Comparison of ENCODE assay signal across 10 mouse cellular contexts in the genomic region with DNA sequence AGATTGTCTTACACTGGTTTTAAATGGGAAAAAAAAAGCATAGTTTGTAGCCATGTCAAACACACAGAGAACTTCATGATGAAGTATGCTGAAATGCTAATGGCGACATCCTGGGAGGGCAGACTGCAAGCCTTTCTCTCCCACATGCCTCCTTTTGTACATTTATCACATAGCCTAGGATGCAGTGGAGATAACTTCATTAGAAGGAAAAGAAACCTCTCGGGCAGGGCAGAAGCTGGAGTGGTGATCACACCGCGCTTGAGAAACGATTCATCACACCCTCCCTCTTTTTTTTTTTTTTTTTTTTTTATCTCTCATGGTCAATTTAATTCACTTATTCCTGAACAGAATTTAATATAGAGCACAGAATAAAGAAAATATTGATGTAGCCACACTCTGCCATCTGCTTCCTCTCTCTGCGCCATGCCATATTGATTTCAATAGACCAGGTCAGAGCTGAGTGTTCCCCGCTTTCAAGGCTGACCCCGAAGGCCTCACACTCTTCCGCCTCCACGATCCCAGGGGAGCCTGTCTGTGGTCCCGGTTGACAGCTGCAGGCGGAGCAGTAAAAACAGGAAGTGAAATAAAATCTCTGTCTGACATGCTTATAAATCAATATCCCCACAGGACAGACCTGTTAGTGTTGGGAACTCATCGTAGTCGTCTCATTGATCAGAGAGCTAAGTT. TPM values are rescaled to one million over a fixed set of nuclear protein-coding genes. Genes with fewer than 3 reads are reported as not detected.
A peak's percentile ranks its signal among the peaks of the same experiment; 100 is the strongest.
DNase-seq lines count a peak whose midpoint lies in the region; ATAC-seq and TF ChIP-seq lines count a peak whose summit lies in the region.
"Had no signal": no experiment of that assay in that cellular context is flagged by ENCODE, and none has a peak within 500 bp of the region (broad histone marks: within the 10 kb centered on the region; RNA-seq: fewer than 3 reads in every experiment).

No protein-coding gene starts in this region.

- intact Hi-C loops in heart, postnatal 14 days (cut with DNase I), result no loop called here

- H3K9me3 ChIP-seq in liver, postnatal 0 days (ENCODE audit: low read length), result no peaks in the 10 kb centered on the region
- no peaks in the 10 kb centered on the region for H3K9me3 ChIP-seq in liver, embryonic 12.5 days (replicated peaks)
- H3K9me3 ChIP-seq: G1E; liver, embryonic 15.5 days had no signal

- H3K4me2 ChIP-seq in liver, postnatal 0 days (ENCODE audit: low read depth, low read length), result no peak overlapping the region
- no peak overlapping the region for H3K4me2 ChIP-seq in liver, embryonic 12.5 days
- H3K4me2 ChIP-seq: liver, embryonic 15.5 days had no signal

- no peak overlapping the region for H3K27ac ChIP-seq in liver, postnatal 0 days (ENCODE audit: low read depth)
- no peak overlapping the region for H3K27ac ChIP-seq in liver, embryonic 12.5 days
- H3K27ac ChIP-seq: liver, embryonic 15.5 days had no signal

- no peak for TF ChIP-seq CTCF in liver, postnatal 0 days (IDR thresholded peaks at IDR 0.05; ENCODE audit: low read depth)

- no peaks in the 10 kb centered on the region for H3K36me3 ChIP-seq in liver, postnatal 0 days (replicated peaks; ENCODE audit: insufficient read depth, low read length)
- no peaks in the 10 kb centered on the region for H3K36me3 ChIP-seq in liver, embryonic 12.5 days
- H3K36me3 ChIP-seq: G1E; liver, embryonic 15.5 days had no signal

- no peaks in the 10 kb centered on the region for H3K27me3 ChIP-seq in liver, postnatal 0 days (ENCODE audit: insufficient read depth, low read length)
- H3K27me3 ChIP-seq in liver, embryonic 12.5 days (replicated peaks), result no peaks in the 10 kb centered on the region
- H3K27me3 ChIP-seq: liver, embryonic 15.5 days had no signal

- TF ChIP-seq EP300 in liver, postnatal 0 days (IDR thresholded peaks at IDR 0.05; ENCODE audit: low read depth), result no peak

- ATAC-seq in liver, postnatal 0 days, result no peak
- ATAC-seq in liver, embryonic 12.5 days, result no peak

- no peak overlapping the region for H3K4me3 ChIP-seq in liver, postnatal 0 days (ENCODE audit: low read depth, low read length)
- no peak overlapping the region for H3K4me3 ChIP-seq in liver, embryonic 12.5 days
- H3K4me3 ChIP-seq: liver, embryonic 15.5 days had no signal

- DNase-seq in liver, postnatal 0 days, result peak; percentile 44
- DNase-seq in heart, postnatal 14 days, result peak; percentile 10 to 23
- peak; percentile 30 for DNase-seq in lung, postnatal 10 days
- DNase-seq in spleen, adult 18-20 months, result peak; percentile 63 to 67
- DNase-seq in urinary bladder, postnatal 4 days (ENCODE audit: low spot score in 2 of 2), result no peak
- no peak for DNase-seq in right cerebral cortex, postnatal 10 days (ENCODE audit: low spot score in 2 of 2)
- DNase-seq in ovary, postnatal 36 days (ENCODE audit: low spot score), result no peak

- H3K4me1 ChIP-seq in liver, postnatal 0 days (ENCODE audit: insufficient read depth), result no peaks in the 10 kb centered on the region; the same call in 1 of the 2 replicates
- H3K4me1 ChIP-seq in liver, embryonic 12.5 days, result no peaks in the 10 kb centered on the region
- H3K4me1 ChIP-seq: liver, embryonic 15.5 days had no signal

- H3K9ac ChIP-seq in liver, postnatal 0 days (replicated peaks), result no peak overlapping the region
- no peak overlapping the region for H3K9ac ChIP-seq in liver, embryonic 12.5 days
- H3K9ac ChIP-seq: liver, embryonic 15.5 days had no signal

- WGBS in liver, postnatal 0 days (ENCODE audit: insufficient replicate concordance), result 33% methylated on average over 14 of the region's 14 CpGs
- 45% methylated on average over 14 of the region's 14 CpGs for WGBS in liver, embryonic 12.5 days (ENCODE audit: insufficient replicate concordance)

RNA-seq across cellular contexts. Expression of a gene that starts 32.0 kb away (rescaled TPM):
- 9.8 and 13.4 TPM in 2 replicates for polyA plus RNA-seq in liver, postnatal 0 days (2015; fragmentation: Nextera tagmentation; extraction: Ambion mirVana)
- polyA plus RNA-seq in liver, embryonic 12.5 days (2016; fragmentation: Nextera tagmentation; extraction: Ambion mirVana), result 25.5 and 25.9 TPM in 2 replicates
- total RNA-seq in heart, postnatal 14 days (2021), result 10 to 100 TPM; 19.5 to 21.1 TPM

Comparison
In these comparisons a context has a peak if more than half of its experiments do, and no peak if none do; other contexts are left out.
1. DNase-seq: peak in liver, postnatal 0 days (single experiment), heart, postnatal 14 days (2 of 2), lung, postnatal 10 days (single experiment) and spleen, adult 18-20 months (2 of 2); none in urinary bladder, postnatal 4 days (0 of 2), right cerebral cortex, postnatal 10 days (0 of 2) and ovary, postnatal 36 days (single experiment).